Mouse (Mus musculus) lung, embryonic 15.5 days (tissue): ENCODE results near the gene Limch1. TPM values are rescaled to one million over a fixed set of nuclear protein-coding genes. Genes with fewer than 3 reads are reported as not detected.
A peak's percentile ranks its signal among the peaks of the same experiment; 100 is the strongest.

Experiments used
- ATAC-seq: fragments of 200-750 bp; cut with Nextera tagmentation; 2 replicates; pipeline ENCODE4 v1.8.0; 2017; ENCODE audit warnings: moderate number of reproducible peaks, borderline replicate concordance; ENCODE audit not compliant: low FRiP score, low TSS enrichment; ENCODE audit errors: extremely low read depth
- H3K27ac ChIP-seq: fragments of 300-500 bp; sonication (generic); 2 replicates; pipeline ENCODE4 v1.5.1; 2015; ENCODE audit warnings: moderate library complexity, mild to moderate bottlenecking, inconsistent platforms
- H3K27me3 ChIP-seq: fragments of 300-500 bp; sonication (generic); 2 replicates; pipeline ENCODE4 v1.6.1; 2015; ENCODE audit warnings: inconsistent platforms
- H3K36me3 ChIP-seq: fragments of 300-500 bp; sonication (generic); 2 replicates; pipeline ENCODE4 v1.6.1; 2015; ENCODE audit warnings: inconsistent platforms
- H3K4me1 ChIP-seq: fragments of 300-500 bp; sonication (generic); 2 replicates; pipeline ENCODE4 v1.6.1; 2015; ENCODE audit warnings: inconsistent platforms
- H3K4me2 ChIP-seq: fragments of 300-500 bp; sonication (generic); 2 replicates; pipeline ENCODE4 v1.6.1; 2015; ENCODE audit warnings: inconsistent platforms, mild to moderate bottlenecking, moderate library complexity
- H3K4me3 ChIP-seq: fragments of 300-500 bp; sonication (generic); 2 replicates; pipeline ENCODE4 v1.5.1; 2015; ENCODE audit warnings: mild to moderate bottlenecking, inconsistent platforms
- H3K9ac ChIP-seq: fragments of 300-500 bp; sonication (generic); 2 replicates; pipeline ENCODE4 v1.6.1; 2015; ENCODE audit warnings: inconsistent platforms
- H3K9me3 ChIP-seq: fragments of 300-500 bp; sonication (generic); 2 replicates; pipeline ENCODE4 v1.6.1; 2016; ENCODE audit warnings: inconsistent platforms
- WGBS: fragments of 180-500 bp; shearing (Covaris S2); methylation state at CpG from one replicate; pipeline ENCODE4 v1.1.7; 2015; 5-methylcytosine and 5-hydroxymethylcytosine counted together
- polyA plus RNA-seq: library from polyadenylated mRNA; unstranded; fragments of >200 nt; fragmentation: Nextera tagmentation; extraction: Ambion mirVana; gene quantifications from 2 replicates; pipeline ENCODE4 v1.2.1, GENCODE M21; 2015

Limch1 gene
- polyA plus RNA-seq, 1 experiment from 2014 or later = 77.2 TPM

DNA sequence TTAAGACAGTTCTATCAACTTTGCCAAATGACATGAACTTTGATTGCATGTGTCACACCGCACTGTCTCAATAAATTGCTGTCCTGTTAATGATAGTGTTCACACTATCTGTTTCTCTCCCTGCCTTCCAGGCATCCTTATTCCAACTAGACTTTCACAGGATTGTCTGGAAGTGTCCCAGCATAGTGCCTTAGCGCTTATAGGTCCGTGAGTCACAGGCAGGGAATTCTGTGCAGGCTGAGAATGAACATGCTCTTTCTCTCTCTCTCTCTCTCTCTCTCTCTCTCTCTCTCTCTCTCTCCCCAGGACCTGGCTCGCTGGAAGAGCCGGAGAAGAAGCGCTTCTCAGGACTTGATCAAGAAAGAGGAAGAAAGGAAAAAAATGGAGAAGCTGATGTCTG lies 252.7 kb downstream of the Limch1 start:
- Histone ChIP-seq H3K4me1 (peaks cover 7% of the 10 kb centered on the region), H3K4me3 (no peak overlapping the region), H3K4me2 (no peak overlapping the region), H3K9me3 (no peaks in the 10 kb centered on the region), H3K27ac (no peak overlapping the region), H3K36me3 (peaks cover 19% of the 10 kb centered on the region), H3K9ac (no peak overlapping the region), H3K27me3 (no peaks in the 10 kb centered on the region)
- WGBS = 82% methylated on average over 6 of the region's 6 CpGs
- ATAC-seq = no peak

DNA sequence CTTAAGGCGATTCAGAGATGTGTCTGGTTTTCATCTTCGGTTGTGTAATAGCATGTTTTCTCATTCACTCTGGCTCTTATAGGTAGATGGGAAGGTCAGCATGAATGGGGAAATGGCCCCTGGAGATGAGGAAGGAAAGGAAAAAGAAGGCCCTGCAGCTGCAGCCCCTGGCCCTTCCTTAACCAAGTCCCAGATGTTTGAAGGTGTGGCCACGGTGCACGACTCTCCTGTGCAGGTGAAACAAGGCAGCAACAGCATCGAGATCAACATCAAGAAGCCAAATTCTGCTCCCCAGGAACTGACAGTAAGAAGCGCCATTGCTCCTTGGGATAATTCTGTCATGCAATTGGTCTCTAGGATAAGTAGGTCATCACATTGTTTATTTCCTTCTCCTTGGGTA lies 256.7 kb downstream of the Limch1 start:
- WGBS = 83% methylated on average over 6 of the region's 6 CpGs
- H3K9me3 ChIP-seq = no peaks in the 10 kb centered on the region

DNA sequence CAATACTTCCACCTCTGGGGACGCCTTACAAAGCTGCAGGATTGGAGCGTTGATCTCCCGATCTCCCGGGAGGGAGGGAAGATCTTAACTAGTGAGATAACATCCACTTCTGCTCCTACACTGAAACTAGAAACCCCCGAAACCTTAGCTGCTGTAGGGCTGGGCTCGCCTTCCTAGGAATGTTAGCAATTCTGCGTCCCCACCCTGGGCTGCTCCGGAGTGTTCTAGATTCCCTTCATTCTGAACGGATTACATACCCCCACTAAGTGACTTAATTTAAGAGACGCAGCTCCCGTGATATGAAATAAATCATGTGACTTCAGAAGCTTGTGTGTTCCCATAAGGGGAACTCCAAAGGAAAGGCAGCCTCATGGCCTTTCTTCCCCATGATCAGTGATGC lies 259.0 kb downstream of the Limch1 start:
- H3K4me1 ChIP-seq = no peaks in the 10 kb centered on the region
- H3K9me3 ChIP-seq = no peaks in the 10 kb centered on the region
- no peaks in the 10 kb centered on the region for H3K27me3 ChIP-seq
- WGBS = 50% methylated on average over 11 of the region's 11 CpGs
- H3K27ac ChIP-seq = 0 out of 2 replicates have a peak overlapping the region, but pooled peaks have one; percentile 10
- no peak overlapping the region for H3K4me2 ChIP-seq
- no peak overlapping the region for H3K4me3 ChIP-seq
- H3K9ac ChIP-seq = no peak overlapping the region
- ATAC-seq = no peak
- peaks cover 26% of the 10 kb centered on the region for H3K36me3 ChIP-seq

More for the DNA sequence above, 256.7 kb downstream of the Limch1 start:
- H3K4me3 ChIP-seq = no peak overlapping the region
- no peak for ATAC-seq
- peaks cover 19% of the 10 kb centered on the region for H3K36me3 ChIP-seq
- H3K4me2 ChIP-seq = no peak overlapping the region
- no peak overlapping the region for H3K9ac ChIP-seq
- H3K27me3 ChIP-seq = no peaks in the 10 kb centered on the region
- no peaks in the 10 kb centered on the region for H3K4me1 ChIP-seq
- H3K27ac ChIP-seq = no peak overlapping the region

DNA sequence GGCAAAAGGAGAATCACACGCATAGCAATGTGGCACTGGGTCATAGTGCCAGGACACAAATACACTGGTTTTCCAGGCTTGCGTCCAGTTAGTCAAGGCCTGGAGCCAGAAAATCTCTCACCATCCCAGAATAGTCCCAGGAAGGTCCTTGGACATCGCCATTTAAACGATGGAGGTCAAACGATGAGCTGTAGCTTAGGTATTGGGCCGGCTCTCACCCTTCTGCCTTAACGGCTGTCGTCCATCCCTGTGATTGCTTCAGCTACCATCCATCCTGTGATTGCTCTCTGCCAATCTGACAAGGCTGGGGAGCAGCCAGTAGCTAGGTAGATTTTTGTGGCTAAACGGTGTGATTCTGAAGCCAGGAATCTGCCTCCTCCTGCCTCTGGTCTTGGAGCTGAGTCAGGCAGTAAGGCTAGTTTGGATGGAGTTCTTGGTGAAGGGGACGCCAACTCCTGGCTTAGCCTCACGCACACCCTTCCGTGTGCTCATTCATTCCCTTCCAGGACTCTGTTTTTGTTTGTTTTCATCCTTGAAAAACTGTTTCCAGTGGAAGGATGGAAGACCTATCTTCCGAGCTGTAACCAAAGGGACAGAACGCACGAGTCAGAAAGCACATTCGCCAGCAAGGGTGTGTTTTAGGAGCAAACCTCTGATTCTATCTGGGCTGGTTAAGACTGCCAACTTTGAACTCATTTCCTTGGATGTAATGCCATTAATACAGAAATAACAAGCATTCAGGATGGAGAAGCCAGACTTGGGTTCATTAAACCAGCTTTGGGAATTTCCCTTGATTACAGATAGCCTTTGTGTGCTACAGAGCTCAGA lies 265.6 kb downstream of the Limch1 start:
- no peak overlapping the region for H3K4me2 ChIP-seq

DNA sequence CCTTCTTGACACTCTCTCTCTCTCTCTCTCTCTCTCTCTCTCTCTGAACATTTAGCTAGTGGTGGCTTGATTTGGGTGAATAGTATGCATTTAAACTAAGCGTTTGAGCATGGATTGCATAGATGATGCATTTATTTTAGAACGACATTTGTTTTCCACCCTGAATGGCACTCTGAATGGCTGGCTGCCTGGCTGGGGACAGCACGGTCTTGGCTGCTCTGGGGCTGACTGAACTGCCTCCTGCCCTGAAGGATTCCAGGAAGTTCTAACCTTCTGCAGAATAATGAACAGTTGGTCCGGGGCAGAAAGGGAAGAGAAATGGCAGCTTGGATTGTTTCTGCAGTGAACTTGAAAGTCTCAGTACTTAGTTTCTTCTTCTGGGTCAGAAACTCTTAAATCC lies 266.4 kb downstream of the Limch1 start:
- Histone ChIP-seq H3K4me3 (no peak overlapping the region), H3K9ac (no peak overlapping the region), H3K4me1 (no peaks in the 10 kb centered on the region), H3K36me3 (peaks cover 24% of the 10 kb centered on the region), H3K9me3 (no peaks in the 10 kb centered on the region), H3K27ac (no peak overlapping the region), H3K27me3 (no peaks in the 10 kb centered on the region), H3K4me2 (no peak overlapping the region)
- 76% methylated on average over 4 of the region's 4 CpGs for WGBS
- ATAC-seq = no peak

More for the DNA sequence above, 265.6 kb downstream of the Limch1 start:
- Histone ChIP-seq H3K4me1 (no peaks in the 10 kb centered on the region), H3K36me3 (peaks cover 22% of the 10 kb centered on the region), H3K9ac (no peak overlapping the region), H3K9me3 (no peaks in the 10 kb centered on the region), H3K27me3 (no peaks in the 10 kb centered on the region), H3K4me3 (no peak overlapping the region), H3K27ac (no peak overlapping the region)
- no peak for ATAC-seq
- WGBS = 82% methylated on average over 16 of the region's 16 CpGs

DNA sequence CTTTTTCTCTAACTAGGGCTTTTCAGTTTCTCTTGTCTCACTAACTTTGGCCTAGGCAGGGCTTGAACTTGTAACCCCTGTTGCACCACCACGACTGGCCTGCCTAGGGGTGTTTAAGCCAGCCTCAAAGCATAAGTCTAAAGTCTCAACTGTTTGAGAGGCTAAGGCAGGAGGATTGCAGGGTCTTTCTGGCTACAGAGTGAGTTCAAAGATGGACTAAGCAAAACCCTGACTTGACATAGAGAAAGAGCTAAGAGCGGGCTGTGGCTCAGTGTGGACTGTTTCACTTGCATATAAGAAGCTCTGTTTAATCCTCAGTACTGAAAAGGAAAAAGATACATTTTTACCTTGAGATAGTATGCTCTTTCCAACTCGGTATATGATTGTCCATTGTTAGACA lies 268.3 kb downstream of the Limch1 start:
- H3K27me3 ChIP-seq = no peaks in the 10 kb centered on the region
- no peak overlapping the region for H3K27ac ChIP-seq
- 77% methylated on average over 3 of the region's 3 CpGs for WGBS
- no peaks in the 10 kb centered on the region for H3K9me3 ChIP-seq
- no peak for ATAC-seq
- no peaks in the 10 kb centered on the region for H3K4me1 ChIP-seq
- no peak overlapping the region for H3K4me2 ChIP-seq
- H3K4me3 ChIP-seq = no peak overlapping the region
- H3K9ac ChIP-seq = no peak overlapping the region
- peaks cover 22% of the 10 kb centered on the region for H3K36me3 ChIP-seq

DNA sequence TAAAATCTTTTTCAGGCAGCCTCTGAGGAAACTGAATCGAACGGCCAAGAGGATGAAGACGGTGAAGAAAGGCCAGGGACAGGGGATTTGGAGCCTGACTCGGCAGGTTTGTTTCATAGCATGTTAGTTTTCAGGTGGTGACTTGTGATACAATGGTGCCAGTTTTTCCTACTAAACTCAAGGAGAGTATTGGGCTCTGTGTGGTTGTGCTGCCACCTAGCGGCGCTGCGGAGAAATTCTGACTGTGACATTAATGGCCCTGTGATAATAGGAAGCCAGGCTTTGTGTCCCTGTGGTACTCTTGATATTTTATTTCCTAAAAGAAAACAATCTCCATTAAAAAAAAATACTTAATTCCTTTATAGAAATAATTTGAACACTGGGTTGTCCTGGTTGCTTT lies 270.8 kb downstream of the Limch1 start:
- no peaks in the 10 kb centered on the region for H3K9me3 ChIP-seq
- H3K4me1 ChIP-seq = no peaks in the 10 kb centered on the region
- peaks cover 18% of the 10 kb centered on the region for H3K36me3 ChIP-seq
- no peaks in the 10 kb centered on the region for H3K27me3 ChIP-seq
- no peak overlapping the region for H3K4me3 ChIP-seq
- no peak overlapping the region for H3K4me2 ChIP-seq
- 6% methylated on average over 7 of the region's 7 CpGs for WGBS
- H3K27ac ChIP-seq = 0 out of 2 replicates have a peak overlapping the region, but pooled peaks have one; percentile 27
- H3K9ac ChIP-seq = no peak overlapping the region
- ATAC-seq = no peak

DNA sequence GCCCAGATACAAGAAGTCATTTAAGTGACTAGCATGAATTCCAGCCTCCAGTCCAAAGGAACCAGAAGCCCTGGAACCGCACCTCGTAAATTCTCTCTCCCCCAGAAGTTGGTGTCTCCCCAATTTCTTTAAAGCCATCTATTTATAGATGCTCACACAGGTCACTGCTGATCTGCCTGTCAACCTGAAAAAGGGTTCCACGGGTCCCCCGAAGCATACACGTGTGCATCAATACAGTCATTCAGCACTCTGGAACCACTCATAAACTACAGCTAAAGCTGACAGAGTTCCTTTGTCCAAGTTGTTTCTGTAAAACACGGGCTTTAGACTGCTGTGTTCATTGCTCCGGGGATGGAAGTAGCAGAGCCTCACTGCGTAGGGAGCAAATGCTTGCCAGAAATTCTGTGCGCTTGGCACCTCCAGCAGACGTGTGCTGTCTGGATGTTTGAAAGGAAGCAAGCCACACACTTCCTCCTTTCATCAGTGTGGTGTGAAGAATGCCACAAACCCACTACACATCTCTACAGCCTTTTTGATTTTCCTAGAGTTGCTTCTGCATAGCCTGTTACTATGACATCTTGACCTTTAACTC lies 278.9 kb downstream of the Limch1 start:
- 65% methylated on average over 10 of the region's 10 CpGs for WGBS
- H3K9me3 ChIP-seq = no peaks in the 10 kb centered on the region
- H3K27me3 ChIP-seq = no peaks in the 10 kb centered on the region
- ATAC-seq = no peak
- H3K9ac ChIP-seq = no peak overlapping the region
- no peak overlapping the region for H3K4me2 ChIP-seq
- no peak overlapping the region for H3K27ac ChIP-seq
- peaks cover 32% of the 10 kb centered on the region for H3K36me3 ChIP-seq
- no peaks in the 10 kb centered on the region for H3K4me1 ChIP-seq
- H3K4me3 ChIP-seq = no peak overlapping the region

DNA sequence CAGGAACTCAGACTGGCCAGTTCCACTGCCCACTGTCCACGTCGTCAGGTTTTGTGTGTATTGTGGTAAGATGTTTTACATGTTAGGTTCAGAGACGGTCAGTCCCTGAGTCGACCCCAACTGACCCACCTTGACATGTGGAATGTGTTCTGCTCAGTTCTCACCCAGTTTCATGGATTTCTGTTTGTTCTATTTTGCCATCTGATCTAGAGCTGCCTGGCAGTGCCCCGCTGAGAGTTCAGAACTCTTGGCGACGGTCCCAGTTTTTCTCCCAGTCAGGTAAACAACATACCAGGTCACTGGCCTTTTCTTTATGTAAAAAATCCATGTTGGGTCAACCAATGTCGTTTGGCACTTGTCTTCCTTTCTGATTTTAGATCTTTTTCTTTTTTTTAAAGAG lies 279.5 kb downstream of the Limch1 start:
- Histone ChIP-seq H3K27ac (no peak overlapping the region), H3K36me3 (peaks cover 36% of the 10 kb centered on the region), H3K9me3 (no peaks in the 10 kb centered on the region), H3K4me1 (no peaks in the 10 kb centered on the region), H3K4me2 (no peak overlapping the region), H3K4me3 (no peak overlapping the region), H3K27me3 (no peaks in the 10 kb centered on the region), H3K9ac (no peak overlapping the region)
- 47% methylated on average over 8 of the region's 8 CpGs for WGBS
- ATAC-seq = no peak

DNA sequence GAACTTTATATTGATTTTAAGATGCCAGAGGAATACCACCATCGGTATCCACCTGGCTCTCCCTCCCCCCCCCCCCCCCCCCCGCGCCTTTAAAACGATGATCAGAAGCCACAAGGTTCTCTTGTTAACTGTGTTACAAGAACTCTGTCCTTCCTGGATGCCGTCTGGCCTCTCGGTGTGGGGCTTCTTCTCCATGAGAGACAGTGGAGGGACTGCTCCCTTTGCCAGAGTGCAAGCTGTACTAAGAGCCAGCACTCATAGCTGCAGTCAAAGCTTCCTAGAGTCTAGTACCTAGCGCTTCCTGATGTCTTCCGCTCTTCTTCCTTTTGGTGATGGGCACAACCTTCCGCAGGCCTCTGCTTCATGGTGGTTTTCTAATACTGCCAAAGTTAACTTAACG lies 280.0 kb downstream of the Limch1 start:
- no peaks in the 10 kb centered on the region for H3K4me1 ChIP-seq
- WGBS = 76% methylated on average over 9 of the region's 10 CpGs
- no peaks in the 10 kb centered on the region for H3K9me3 ChIP-seq
- no peak overlapping the region for H3K9ac ChIP-seq
- peaks cover 40% of the 10 kb centered on the region for H3K36me3 ChIP-seq
- no peak for ATAC-seq
- no peak overlapping the region for H3K4me3 ChIP-seq
- no peak overlapping the region for H3K27ac ChIP-seq
- H3K4me2 ChIP-seq = no peak overlapping the region
- H3K27me3 ChIP-seq = no peaks in the 10 kb centered on the region

DNA sequence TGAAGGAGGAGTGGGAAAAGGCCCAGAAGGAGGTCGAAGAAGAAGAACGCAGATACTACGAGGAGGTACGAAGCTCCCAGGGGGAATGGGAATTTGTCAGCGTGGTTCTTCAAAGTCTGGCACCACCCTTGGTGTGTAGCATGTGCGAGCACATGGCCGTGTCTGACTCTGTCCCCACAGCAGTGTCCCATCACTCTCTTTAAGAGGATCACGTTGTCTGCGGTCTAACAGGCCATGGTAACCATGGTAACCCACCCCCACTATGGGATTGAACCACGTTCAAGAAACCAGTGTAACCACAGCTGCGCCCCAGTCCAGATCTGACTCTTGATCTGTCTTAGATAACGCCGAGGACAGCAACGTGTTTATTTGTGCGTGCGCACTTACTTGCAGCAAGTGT lies 283.2 kb downstream of the Limch1 start:
- Histone ChIP-seq H3K9ac (no peak overlapping the region), H3K27ac (no peak overlapping the region), H3K4me1 (no peaks in the 10 kb centered on the region), H3K4me3 (no peak overlapping the region), H3K9me3 (no peaks in the 10 kb centered on the region), H3K4me2 (no peak overlapping the region), H3K27me3 (no peaks in the 10 kb centered on the region), H3K36me3 (peaks cover 48% of the 10 kb centered on the region)
- no peak for ATAC-seq
- 65% methylated on average over 16 of the region's 16 CpGs for WGBS

DNA sequence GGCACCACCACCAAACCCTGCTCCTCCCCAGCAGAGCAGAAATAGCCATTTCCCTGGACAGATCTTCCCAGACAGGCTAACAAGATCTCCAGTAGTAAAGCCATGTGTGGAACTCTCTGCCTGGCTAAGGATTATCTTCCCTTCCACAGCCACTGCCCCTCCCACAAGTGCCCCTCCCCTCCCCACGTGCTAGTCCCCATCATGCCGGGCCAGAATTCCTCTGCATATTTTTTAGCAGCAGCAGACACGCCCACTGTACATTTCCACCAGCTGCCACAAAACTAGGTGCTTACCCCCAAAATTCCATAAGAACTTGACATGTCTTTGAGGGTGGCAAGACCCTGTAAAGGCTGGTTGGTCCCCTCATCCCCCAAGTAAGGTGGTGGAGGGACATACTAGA lies 284.3 kb downstream of the Limch1 start:
- ATAC-seq = no peak
- Histone ChIP-seq H3K9me3 (no peaks in the 10 kb centered on the region), H3K4me2 (no peak overlapping the region), H3K4me3 (no peak overlapping the region), H3K27me3 (no peaks in the 10 kb centered on the region), H3K9ac (no peak overlapping the region), H3K4me1 (no peaks in the 10 kb centered on the region), H3K27ac (no peak overlapping the region), H3K36me3 (peaks cover 56% of the 10 kb centered on the region)
- 25% methylated on average over 3 of the region's 3 CpGs for WGBS
